Mouse (Mus musculus): ENCODE measurements around the gene Exosc10.

- TF ChIP-seq CTCF (IDR thresholded peaks at IDR 0.05; ENCODE audit: low read depth) (no peak), EP300 (IDR thresholded peaks at IDR 0.05; ENCODE audit: low read depth) (no peak)
Observed at GRCm38 (mm10) chr4:148625756-148626622, 67.8 kb downstream of the Exosc10 start.

All from liver, embryonic 14.5 days (tissue).